In genomic region chr8:47662716-47663115, GRCm38 (mm10) we compare ENCODE assay signal across 17 mouse cellular contexts. TPM values are rescaled to one million over a fixed set of nuclear protein-coding genes. Genes with fewer than 3 reads are reported as not detected.
DNase-seq lines count a peak whose midpoint lies in the region; ATAC-seq and TF ChIP-seq lines count a peak whose summit lies in the region.
"Had no signal": no experiment of that assay in that cellular context is flagged by ENCODE, and none has a peak within 500 bp of the region (broad histone marks: within the 10 kb centered on the region; RNA-seq: fewer than 3 reads in every experiment).

No protein-coding gene starts in this region.

- H3K4me1 ChIP-seq in kidney, adult 2 months (ENCODE audit: control insufficient read depth, insufficient read depth, low read length), result peaks cover 12% of the 10 kb centered on the region
- H3K4me1 ChIP-seq in lung, postnatal 0 days (ENCODE audit: insufficient read depth, low read depth, low read length), result no peaks in the 10 kb centered on the region
- no peaks in the 10 kb centered on the region for H3K4me1 ChIP-seq in stomach, embryonic 14.5 days (ENCODE audit: control insufficient read depth, insufficient read depth, low read length)
- H3K4me1 ChIP-seq in stomach, embryonic 16.5 days (ENCODE audit: control insufficient read depth, insufficient read depth, low read length), result 0 out of 2 replicates have a peak, but pooled peaks cover 2% of the 10 kb centered on the region
- H3K4me1 ChIP-seq: forebrain, embryonic 12.5 days; heart, embryonic 12.5 days; hindbrain, embryonic 15.5 days had no signal

- no peak overlapping the region for H3K4me3 ChIP-seq in kidney, adult 2 months (ENCODE audit: insufficient read depth, low read depth, low read length)
- H3K4me3 ChIP-seq in lung, postnatal 0 days (ENCODE audit: low read depth, low read length), result no peak overlapping the region
- H3K4me3 ChIP-seq in stomach, embryonic 14.5 days (ENCODE audit: low read depth, low read length), result no peak overlapping the region
- no peak overlapping the region for H3K4me3 ChIP-seq in stomach, embryonic 16.5 days (replicated peaks; ENCODE audit: low read length)
- H3K4me3 ChIP-seq: forebrain, embryonic 12.5 days; heart, embryonic 12.5 days; hindbrain, embryonic 15.5 days had no signal

- 0 out of 2 replicates have a peak, but pooled peaks have one; percentile 13 for TF ChIP-seq EP300 in lung, postnatal 0 days (IDR thresholded peaks at IDR 0.05)

- TF ChIP-seq POLR2A in kidney, adult 2 months (IDR thresholded peaks at IDR 0.05; ENCODE audit: low read depth, low read length), result no peak

- H3K27ac ChIP-seq in kidney, adult 2 months (ENCODE audit: insufficient read depth, low read depth, low read length), result peak overlapping the region; percentile 80
- peak overlapping the region; percentile 70 for H3K27ac ChIP-seq in lung, postnatal 0 days (ENCODE audit: low read length)
- no peak overlapping the region for H3K27ac ChIP-seq in stomach, embryonic 14.5 days (ENCODE audit: low read length)
- H3K27ac ChIP-seq in stomach, embryonic 16.5 days (ENCODE audit: low read length), result no peak overlapping the region
- H3K27ac ChIP-seq: forebrain, embryonic 12.5 days; hindbrain, embryonic 15.5 days had no signal

- H3K27me3 ChIP-seq in kidney, adult 2 months (replicated peaks; ENCODE audit: control insufficient read depth, insufficient read depth, low read length), result no peaks in the 10 kb centered on the region
- no peaks in the 10 kb centered on the region for H3K27me3 ChIP-seq in lung, postnatal 0 days (replicated peaks; ENCODE audit: insufficient read depth, low read length)
- H3K27me3 ChIP-seq in stomach, embryonic 14.5 days (ENCODE audit: control insufficient read depth, insufficient read depth, low read length), result no peaks in the 10 kb centered on the region
- no peaks in the 10 kb centered on the region for H3K27me3 ChIP-seq in stomach, embryonic 16.5 days (ENCODE audit: control insufficient read depth, insufficient read depth, low read length)
- H3K27me3 ChIP-seq: CH12.LX; forebrain, embryonic 12.5 days; heart, embryonic 12.5 days; hindbrain, embryonic 15.5 days had no signal

- no peak overlapping the region for H3K9ac ChIP-seq in lung, postnatal 0 days (replicated peaks; ENCODE audit: low read depth)
- no peak overlapping the region for H3K9ac ChIP-seq in stomach, embryonic 14.5 days (replicated peaks; ENCODE audit: low read depth, low read length)
- H3K9ac ChIP-seq in stomach, embryonic 16.5 days (ENCODE audit: low read length), result no peak overlapping the region
- H3K9ac ChIP-seq: forebrain, embryonic 12.5 days; heart, embryonic 12.5 days; hindbrain, embryonic 15.5 days had no signal

- ATAC-seq in lung, postnatal 0 days, result peak; percentile 61
- peak; percentile 61; the same call in 1 of the 2 replicates for ATAC-seq in stomach, embryonic 14.5 days (ENCODE audit: insufficient number of reproducible peaks, insufficient read depth, low FRiP score, low read depth)
- peak; percentile 60 for ATAC-seq in stomach, embryonic 16.5 days (ENCODE audit: insufficient read depth, low FRiP score)
- ATAC-seq in erythroblast, adult 5-6 weeks (replicated peaks; ENCODE audit: low FRiP score, poor library complexity, severe bottlenecking), result no peak
- ATAC-seq: forebrain, embryonic 16.5 days had no signal

- no peaks in the 10 kb centered on the region for H3K36me3 ChIP-seq in kidney, adult 2 months (ENCODE audit: control insufficient read depth, insufficient read depth, low read length)
- H3K36me3 ChIP-seq in lung, postnatal 0 days (ENCODE audit: insufficient read depth, low read length), result no peaks in the 10 kb centered on the region
- peaks cover 1% of the 10 kb centered on the region; the same call in 1 of the 2 replicates for H3K36me3 ChIP-seq in stomach, embryonic 14.5 days (ENCODE audit: control insufficient read depth, insufficient read depth, low read length)
- H3K36me3 ChIP-seq in stomach, embryonic 16.5 days (ENCODE audit: control insufficient read depth, insufficient read depth, low read length), result no peaks in the 10 kb centered on the region

- no peak overlapping the region for H3K4me2 ChIP-seq in lung, postnatal 0 days (replicated peaks; ENCODE audit: low read depth, low read length)
- no peak overlapping the region for H3K4me2 ChIP-seq in stomach, embryonic 14.5 days (replicated peaks; ENCODE audit: low read depth, low read length)
- no peak overlapping the region for H3K4me2 ChIP-seq in stomach, embryonic 16.5 days (ENCODE audit: low read depth, low read length)
- H3K4me2 ChIP-seq: forebrain, embryonic 12.5 days; heart, embryonic 12.5 days; hindbrain, embryonic 15.5 days had no signal

- DNase-seq in kidney, adult 2 months, result no peak
- no peak for DNase-seq in kidney, postnatal 25 days
- DNase-seq in lung, postnatal 0 days (ENCODE audit: low spot score), result peak; percentile 50
- no peak for DNase-seq in lung, adult 18-20 months
- DNase-seq: adrenal gland, adult 8-10 months; adrenal gland, postnatal 36 days; cerebellum, adult 2 months; cerebellum, postnatal 10 days; gastrocnemius, postnatal 14 days had no signal

- no peaks in the 10 kb centered on the region for H3K9me3 ChIP-seq in lung, postnatal 0 days (ENCODE audit: low read length)
- H3K9me3 ChIP-seq in stomach, embryonic 14.5 days (ENCODE audit: control insufficient read depth, low read depth, low read length), result no peaks in the 10 kb centered on the region
- H3K9me3 ChIP-seq in stomach, embryonic 16.5 days (replicated peaks; ENCODE audit: control insufficient read depth, low read length), result no peaks in the 10 kb centered on the region
- H3K9me3 ChIP-seq: forebrain, embryonic 12.5 days; heart, embryonic 12.5 days; hindbrain, embryonic 15.5 days had no signal

- TF ChIP-seq CTCF in kidney, adult 2 months (conservative IDR thresholded peaks at IDR 0.05; ENCODE audit: insufficient read depth, insufficient read length, low read depth, low read length), result no peak
- no peak for TF ChIP-seq CTCF in lung, postnatal 0 days (IDR thresholded peaks at IDR 0.05)

- 80% methylated on average over 5 of the region's 5 CpGs for WGBS in kidney, adult 2 months
- WGBS in lung, postnatal 0 days, result 61% methylated on average over 5 of the region's 5 CpGs
- WGBS in stomach, embryonic 14.5 days, result 72% methylated on average over 5 of the region's 5 CpGs
- 64% methylated on average over 5 of the region's 5 CpGs for WGBS in stomach, embryonic 16.5 days

RNA-seq across cellular contexts. Expression of gene Ing2, which starts 12.6 kb away (rescaled TPM):
- polyA plus RNA-seq in kidney, adult 2 months (2012; rRNA removed), result 7.0 and 9.3 TPM in 2 replicates
- 14.8 and 15.5 TPM in 2 replicates for polyA plus RNA-seq in lung, postnatal 0 days (2015; fragmentation: Nextera tagmentation; extraction: Ambion mirVana)
- polyA plus RNA-seq in stomach, embryonic 14.5 days (2014; fragmentation: Nextera tagmentation; extraction: Ambion mirVana), result 14.7 and 17.2 TPM in 2 replicates
- 7.6 and 9.5 TPM in 2 replicates for polyA plus RNA-seq in stomach, embryonic 16.5 days (2015; fragmentation: Nextera tagmentation; extraction: Ambion mirVana)
- 4.6 and 12.9 TPM in 2 replicates for total RNA-seq in erythroblast, adult 5-6 weeks (2015; ENCODE audit: low replicate concordance)
- 5.4 and 12.4 TPM in 2 replicates for total RNA-seq in erythroblast, adult 5-6 weeks (2017; ENCODE audit: low replicate concordance)

RNA-seq across cellular contexts. Expression of gene Cdkn2aip, which starts 51.0 kb away (rescaled TPM):
- polyA plus RNA-seq in kidney, adult 2 months (2012; rRNA removed), result 3.9 and 6.3 TPM in 2 replicates
- 22.1 and 23.0 TPM in 2 replicates for polyA plus RNA-seq in lung, postnatal 0 days (2015; fragmentation: Nextera tagmentation; extraction: Ambion mirVana)
- polyA plus RNA-seq in stomach, embryonic 14.5 days (2014; fragmentation: Nextera tagmentation; extraction: Ambion mirVana), result 23.7 and 24.2 TPM in 2 replicates
- polyA plus RNA-seq in stomach, embryonic 16.5 days (2015; fragmentation: Nextera tagmentation; extraction: Ambion mirVana), result 18.6 and 18.8 TPM in 2 replicates
- 4.8 and 6.7 TPM in 2 replicates for total RNA-seq in erythroblast, adult 5-6 weeks (2015; ENCODE audit: low replicate concordance)
- 10.6 and 12.1 TPM in 2 replicates for total RNA-seq in erythroblast, adult 5-6 weeks (2017; ENCODE audit: low replicate concordance)

Comparison
In these comparisons a context has a peak if more than half of its experiments do, and no peak if none do; other contexts are left out.
1. H3K27ac ChIP-seq: peak in kidney, adult 2 months (single experiment) and lung, postnatal 0 days (single experiment); none in stomach, embryonic 14.5 days (single experiment) and stomach, embryonic 16.5 days (single experiment).